Mouse (Mus musculus) left cerebral cortex, adult 9 months (tissue): ENCODE data around the gene Smad6.
A peak's percentile ranks its signal among the peaks of the same experiment; 100 is the strongest.

Source experiments
- DNase-seq, 2 experiments: peaks; one replicate each; pipeline ENCODE4 v3.0.0; 2022; ENCODE audit warnings: low spot score in 2 of 2

Gene Smad6

DNA sequence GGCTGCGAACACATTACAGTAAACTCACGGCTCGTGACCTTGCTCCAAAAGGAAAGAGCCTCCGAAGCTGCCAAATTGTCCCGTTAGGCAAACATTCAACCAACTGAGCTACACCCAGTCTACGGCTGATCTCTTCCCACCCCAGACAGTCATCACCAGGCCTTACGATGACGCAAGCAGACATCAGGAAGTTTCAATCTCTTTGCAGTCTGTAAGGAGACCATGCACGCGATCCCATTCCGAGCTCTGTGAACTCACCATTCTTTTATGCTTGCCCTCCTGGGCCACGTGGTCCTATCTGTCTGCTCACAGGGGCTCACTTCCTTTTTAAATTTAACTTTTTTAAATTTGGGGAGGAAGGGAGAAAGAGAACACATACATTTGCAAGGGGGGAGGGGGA lies 32.6 kb downstream of the Smad6 start:
- no peak for DNase-seq

DNA sequence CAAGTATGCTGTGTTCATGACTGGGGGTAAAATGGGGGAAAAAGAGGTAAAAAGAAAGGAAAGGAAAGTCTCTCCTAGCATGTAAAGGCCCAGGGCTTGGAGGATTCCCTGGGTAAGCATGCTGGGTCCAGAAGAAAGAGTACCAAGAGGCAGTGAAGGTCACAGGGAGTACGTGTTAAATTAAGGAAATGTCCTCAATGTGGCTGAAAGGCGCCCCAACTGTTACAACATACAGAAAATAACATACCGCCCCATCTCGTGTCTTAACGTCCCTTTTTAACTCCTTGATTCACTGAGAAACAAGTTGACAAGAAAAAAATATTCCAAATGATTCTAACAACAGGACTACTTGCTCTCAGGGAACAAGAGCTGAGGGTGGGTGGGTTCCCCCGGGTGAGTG lies 36.7 kb downstream of the Smad6 start:
- no peak for DNase-seq

DNA sequence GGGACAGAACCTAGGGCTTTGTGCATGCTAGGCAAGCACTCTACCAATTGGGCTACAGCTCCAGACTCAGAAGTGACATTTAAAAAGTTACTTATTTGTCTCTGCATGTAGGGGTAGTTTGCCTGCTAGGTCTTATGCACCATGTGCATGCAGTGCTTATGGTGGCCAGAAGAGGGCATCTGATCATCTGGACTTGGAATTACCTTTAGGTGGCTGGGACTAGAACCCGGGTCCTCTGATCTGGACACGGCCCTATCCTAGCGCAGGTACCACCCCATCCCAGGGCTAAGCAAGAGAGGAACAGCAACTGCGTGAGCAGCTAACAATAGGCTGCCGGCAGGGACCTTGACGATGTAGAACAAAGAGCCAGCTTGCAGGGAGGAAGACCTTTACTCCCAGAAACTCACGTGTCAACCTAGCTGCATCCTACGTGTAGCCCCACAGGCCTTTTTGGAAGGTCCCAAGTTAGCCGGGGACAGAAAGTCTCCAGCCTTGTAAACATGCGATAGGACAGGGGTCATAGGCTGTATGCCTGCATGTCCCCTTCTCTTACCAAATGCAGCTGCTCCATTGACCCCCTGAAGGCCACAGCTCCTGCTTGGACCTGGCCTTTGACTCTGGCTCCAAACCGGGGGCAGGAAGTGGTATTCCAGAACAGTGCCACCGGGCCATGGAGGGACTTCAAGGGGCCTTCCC lies 38.8 kb downstream of the Smad6 start:
- no peak for DNase-seq

DNA sequence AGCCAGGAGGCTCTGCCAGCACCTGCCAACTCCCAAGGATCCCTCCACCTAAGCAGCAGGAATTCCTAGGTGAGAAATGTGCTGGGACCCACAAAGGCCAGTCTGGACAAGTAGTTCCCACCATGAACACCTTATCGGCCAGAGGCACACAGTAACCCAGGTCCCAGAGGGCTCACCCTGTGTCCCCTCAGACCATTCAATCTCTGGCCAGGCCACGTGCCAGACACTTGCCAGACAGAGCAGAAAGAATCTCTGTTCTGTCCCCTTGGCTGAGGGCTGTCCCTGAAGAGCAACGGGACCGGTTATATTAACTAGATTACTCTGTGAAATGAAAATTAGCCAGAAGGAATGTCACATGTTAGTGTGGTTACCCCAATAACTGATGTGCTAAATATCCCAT lies 39.9 kb downstream of the Smad6 start:
- DNase-seq, result no peak

DNA sequence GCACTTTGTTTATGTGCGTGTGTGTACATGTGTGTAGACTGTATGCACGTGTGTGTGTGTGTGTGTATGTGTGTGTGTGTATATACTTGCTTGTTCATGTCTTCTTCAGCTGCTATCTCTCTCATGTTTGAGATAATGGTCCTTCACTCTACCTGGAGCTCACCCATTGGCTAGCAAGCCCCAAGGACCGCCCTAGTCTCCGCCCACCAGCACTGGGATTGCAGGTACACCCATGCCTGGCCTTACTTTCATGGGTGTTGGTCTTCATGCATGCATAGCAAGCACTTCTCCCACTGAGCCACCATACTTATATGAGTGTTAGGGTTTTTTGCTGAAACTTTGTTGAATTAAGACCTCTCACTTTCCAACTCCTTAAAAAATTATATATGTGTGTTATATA lies 40.5 kb downstream of the Smad6 start:
- DNase-seq, result no peak

GRCm38 (mm10) chr9:63980179-63981086 lies 41.4 kb downstream of the Smad6 start:
- DNase-seq, result no peak

- no peak for DNase-seq
Measured at GRCm38 (mm10) chr9:63979275-63979674, 42.6 kb downstream of the Smad6 start.

DNA sequence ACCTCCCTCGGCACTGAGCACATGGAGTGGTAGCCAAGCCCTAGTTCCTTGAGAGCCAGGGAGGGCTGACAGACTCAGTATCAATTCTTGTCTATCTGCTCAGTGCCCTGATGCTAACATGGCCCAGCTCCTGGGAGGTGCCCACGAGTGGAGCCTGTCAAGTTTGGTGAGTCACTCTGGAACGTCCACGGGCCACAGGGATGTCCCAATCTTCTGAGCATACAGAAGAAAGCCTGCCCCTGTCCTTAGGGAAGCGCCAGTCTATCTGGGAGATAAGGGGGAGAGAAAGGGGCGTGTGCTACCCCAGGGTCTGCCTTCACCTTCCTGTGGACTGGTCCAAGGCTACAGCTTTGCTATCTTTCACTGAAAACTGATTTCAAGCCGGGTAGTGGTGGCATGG lies 43.2 kb downstream of the Smad6 start:
- DNase-seq, result no peak

- DNase-seq, result no peak
Measured at GRCm38 (mm10) chr9:63975996-63976395, 45.9 kb downstream of the Smad6 start.

- DNase-seq, result no peak
Measured at GRCm38 (mm10) chr9:63974258-63975023, 47.4 kb downstream of the Smad6 start.

GRCm38 (mm10) chr9:63973662-63974190 lies 48.1 kb downstream of the Smad6 start:
- no peak for DNase-seq

DNA sequence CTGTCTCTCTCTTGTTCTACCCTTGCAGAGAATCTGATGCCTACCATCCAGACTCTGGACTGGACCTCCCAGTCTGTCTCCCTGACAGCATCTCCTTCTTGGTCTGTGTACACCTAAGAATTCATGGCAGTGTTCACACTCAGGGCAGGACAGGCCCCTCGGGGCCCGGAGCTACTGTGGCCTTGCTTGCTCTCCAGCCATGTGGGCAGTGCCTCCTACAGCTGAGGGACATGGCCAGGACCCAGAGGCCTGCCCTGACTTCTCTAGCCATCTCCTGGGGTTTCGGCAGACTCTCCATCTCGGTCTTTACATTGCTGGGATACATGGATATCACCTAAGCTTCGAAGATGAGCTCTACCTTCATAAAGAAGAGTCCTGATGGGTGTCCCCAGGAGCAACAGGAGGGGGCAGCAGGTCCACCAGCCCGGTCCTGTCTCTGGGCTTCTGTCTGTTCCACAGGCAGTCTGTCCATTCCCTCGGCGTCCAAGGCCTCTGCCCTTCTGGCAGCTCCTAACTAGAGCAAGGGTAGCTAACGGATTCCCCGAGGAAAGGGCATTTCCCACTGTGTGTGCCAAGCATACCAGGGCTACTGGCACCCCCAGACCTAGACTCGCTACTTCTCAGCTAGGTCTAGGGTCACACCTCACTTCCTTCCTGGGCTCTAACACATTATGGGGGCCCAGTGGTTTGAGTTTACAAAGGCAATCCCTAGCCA lies 49.1 kb downstream of the Smad6 start:
- DNase-seq, result no peak

DNA sequence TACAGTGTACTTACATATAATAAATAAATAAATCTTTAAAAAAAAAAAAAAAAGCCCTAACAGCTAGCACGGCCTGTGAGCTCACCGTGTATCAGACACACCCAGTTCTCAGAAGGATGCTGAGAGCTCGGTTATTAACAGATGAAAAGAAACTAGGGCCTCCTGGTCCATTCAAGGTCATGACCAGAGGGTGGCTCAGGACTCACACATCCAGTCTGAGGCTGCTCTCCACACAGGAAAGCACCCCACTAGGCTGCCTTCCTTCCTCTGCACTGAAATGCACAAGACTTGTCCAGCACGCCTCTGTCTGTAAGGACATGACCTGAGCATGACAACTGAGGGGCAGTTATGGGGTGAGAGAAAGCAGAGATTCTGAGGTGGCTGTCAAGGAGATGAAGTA lies 50.3 kb downstream of the Smad6 start:
- no peak for DNase-seq

DNA sequence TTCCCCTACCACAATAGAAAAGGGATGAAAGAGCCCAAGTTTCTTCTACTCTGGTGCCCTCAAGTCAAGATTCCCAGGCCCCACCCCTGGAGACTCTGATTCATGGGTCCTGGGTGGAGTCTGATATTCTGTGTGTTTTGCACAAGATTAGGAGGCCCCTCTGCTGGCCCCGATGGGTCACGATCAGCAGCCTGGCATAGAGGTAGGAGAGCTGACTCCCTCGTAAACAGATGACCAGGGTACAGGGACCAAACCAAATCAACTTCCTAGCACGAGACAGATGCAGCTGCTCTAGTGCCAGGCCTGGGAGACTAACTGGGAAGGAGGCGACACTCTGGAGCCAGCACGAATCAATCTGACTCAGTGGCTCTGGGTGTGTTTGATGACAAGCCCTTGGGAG lies 51.0 kb downstream of the Smad6 start:
- no peak for DNase-seq

- DNase-seq, result no peak
Measured at GRCm38 (mm10) chr9:63970388-63970787, 51.5 kb downstream of the Smad6 start.

DNA sequence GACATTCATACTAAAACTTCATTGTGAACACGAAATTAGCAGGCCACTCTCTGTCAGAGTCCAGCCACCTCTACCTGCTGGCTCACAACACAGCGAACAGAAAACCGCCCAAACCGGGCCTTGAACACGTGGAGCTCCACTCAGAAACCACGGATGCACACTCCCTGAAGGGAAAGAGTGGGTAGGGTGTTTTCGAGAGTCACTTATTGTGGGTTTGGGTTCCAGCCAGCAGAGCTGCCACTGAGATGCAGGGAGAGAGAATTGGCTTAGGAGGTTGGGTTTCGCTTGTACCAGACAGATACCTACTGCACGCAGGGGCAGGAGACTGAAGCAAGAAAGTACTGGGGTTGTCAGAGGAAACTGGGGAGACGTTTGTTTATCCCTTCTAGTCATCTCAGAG lies 52.4 kb downstream of the Smad6 start:
- DNase-seq, result no peak

- peak in 1 of 2 experiments; percentile 17 for DNase-seq
Measured at GRCm38 (mm10) chr9:63968592-63968991, 53.3 kb downstream of the Smad6 start.

- no peak for DNase-seq
Measured at GRCm38 (mm10) chr9:63967408-63968172, 54.3 kb downstream of the Smad6 start.

- DNase-seq, result no peak
Measured at GRCm38 (mm10) chr9:63965579-63965981, 56.3 kb downstream of the Smad6 start.

DNA sequence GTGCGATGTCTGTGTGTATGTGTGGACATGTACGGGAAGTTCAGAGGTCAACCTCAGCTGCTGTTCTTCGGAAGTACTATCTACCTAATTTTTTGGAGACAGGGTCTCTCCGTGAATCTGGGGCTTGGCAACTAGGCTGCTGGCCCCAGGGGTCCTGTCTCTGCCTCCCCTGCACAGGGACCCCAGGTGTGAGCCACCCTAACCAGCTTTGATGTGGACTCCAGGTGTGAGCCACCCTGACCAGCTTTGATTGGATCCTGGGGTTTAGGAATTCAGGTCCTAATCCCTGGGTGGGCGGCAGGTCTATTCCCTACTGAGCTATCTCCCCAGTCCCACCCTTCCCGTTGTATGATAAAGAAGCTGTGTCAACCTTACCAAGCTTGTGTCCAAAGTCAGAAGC lies 60.0 kb downstream of the Smad6 start:
- no peak for DNase-seq

DNA sequence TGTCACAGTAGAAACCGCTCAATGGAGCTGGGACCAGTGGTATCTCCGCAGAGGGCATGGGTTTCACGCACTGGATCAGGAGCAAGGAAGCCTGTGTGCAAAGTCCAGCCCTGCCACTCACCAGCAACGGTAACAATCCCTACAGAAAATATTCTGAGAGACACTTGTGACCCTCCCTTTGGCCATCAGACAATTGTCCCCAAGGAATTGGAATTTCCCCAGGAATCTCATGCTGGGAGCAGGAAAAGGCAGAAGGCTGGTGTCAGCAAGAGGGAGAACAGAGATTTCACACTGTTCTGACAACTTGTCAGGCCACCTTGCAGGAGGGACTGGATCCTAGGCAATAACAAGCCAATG lies 61.1 kb downstream of the Smad6 start:
- no peak for DNase-seq
